Mouse (Mus musculus): ENCODE data around the gene Itga9. TPM values are rescaled to one million over a fixed set of nuclear protein-coding genes. Genes with fewer than 3 reads are reported as not detected.
A peak's percentile ranks its signal among the peaks of the same experiment; 100 is the strongest.
"Not testable (repeated sequence)": the region's sequence is repeated elsewhere in the genome, so short reads cannot be mapped to it uniquely, and the experiment has no call there.

The Itga9 gene
- total RNA-seq (2021), result 1 to 10 TPM; 4.9 to 5.6 TPM

DNA sequence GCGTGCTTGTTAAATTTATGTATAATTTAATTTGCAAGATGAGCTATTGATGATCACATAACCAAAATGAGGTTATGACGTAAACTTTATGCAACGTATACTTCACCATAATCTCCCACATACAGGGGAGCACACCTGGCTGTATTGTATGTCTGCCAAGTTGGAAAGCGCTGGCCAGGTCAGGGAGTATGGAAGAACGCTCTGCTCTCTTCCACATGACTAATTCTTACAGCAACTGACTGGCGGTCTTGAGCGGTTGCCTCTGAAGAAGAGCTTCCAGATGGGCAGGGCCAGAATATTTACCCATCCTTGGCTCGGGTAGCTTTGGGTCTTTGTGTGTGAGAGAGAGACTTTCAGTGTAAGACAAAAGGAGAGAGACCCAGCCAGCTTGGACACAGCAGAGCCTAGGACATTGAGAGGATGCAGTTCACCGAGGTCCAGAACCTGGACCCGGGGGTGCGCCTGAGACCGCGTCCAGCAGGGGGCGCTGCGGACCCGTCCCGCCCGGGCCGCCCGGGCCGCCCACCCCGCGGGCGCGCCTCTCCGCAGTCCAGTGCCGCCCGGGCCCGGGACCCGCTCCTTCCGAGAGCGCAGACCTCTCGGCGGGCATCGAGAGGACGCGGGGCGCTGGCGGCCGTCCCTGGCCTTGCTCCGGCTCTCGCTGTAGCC lies at the start of gene Itga9:
TSS of gene Itga9 (plus strand) at position 543 of the 669 bp plus-strand sequence.
- peak; percentile 64 to 81 for DNase-seq (ENCODE audit: extremely low spot score in 1 of 2, low spot score in 1 of 2)

DNA sequence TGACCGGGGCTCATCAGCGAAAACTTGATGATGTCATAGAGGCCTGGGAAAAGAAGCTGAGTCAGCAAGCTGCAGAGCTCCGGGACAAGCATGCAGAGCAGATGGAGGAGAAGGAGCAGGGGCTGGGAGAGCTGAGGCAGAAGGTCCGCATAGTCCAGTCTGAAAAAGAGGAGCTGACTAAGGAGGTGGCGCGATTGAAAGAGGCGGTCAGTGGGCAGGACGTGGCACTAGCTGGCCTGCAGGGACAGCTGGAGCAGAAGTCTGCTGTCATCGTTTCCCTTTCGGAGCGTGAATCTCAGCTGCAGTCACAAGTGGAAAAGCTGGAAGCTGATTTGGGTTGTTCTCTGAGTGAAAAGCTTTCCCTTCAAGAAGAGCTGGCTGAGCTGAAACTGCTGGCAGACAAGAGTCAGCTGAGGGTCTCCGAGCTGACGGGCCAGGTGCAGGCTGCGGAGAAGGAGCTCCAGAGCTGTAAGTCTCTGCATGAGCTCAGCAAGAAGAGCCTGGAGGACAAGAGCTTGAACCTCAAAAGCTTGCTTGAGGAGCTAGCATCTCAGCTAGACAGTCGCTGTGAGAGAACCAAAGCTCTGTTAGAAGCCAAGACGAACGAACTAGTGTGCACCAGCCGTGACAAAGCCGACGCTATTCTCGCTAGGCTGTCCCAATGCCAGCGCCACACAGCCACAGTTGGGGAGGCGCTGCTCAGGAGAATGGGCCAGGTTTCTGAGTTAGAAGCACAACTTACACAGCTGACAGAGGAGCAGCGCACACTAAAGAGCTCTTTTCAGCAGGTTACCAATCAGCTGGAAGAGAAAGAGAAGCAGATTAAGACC lies 49.3 kb upstream of the Itga9 start:
- peak; percentile 24 for DNase-seq (ENCODE audit: extremely low spot score in 1 of 2, low spot score in 1 of 2)

DNA sequence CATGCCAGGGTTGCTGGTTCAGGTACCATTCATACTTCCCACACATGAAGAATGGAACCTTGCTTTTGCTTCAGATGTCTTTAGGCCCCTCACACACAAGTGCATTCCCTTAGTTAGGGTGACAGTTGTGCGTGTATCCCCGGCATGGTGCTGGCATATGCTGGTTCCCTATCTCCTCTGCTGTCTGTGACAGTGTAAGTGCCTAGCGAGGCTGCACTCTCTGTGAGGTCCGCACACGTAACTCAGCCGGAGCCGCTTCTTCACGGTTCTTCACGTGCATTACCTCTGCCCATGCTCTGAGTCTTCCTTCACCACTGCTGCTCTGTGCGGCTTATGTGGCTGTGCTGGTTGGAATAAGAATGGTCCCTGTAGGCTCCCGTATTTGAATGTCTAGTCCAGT lies 43.1 kb upstream of the Itga9 start:
- DNase-seq (ENCODE audit: extremely low spot score in 1 of 2, low spot score in 1 of 2), result no peak

DNA sequence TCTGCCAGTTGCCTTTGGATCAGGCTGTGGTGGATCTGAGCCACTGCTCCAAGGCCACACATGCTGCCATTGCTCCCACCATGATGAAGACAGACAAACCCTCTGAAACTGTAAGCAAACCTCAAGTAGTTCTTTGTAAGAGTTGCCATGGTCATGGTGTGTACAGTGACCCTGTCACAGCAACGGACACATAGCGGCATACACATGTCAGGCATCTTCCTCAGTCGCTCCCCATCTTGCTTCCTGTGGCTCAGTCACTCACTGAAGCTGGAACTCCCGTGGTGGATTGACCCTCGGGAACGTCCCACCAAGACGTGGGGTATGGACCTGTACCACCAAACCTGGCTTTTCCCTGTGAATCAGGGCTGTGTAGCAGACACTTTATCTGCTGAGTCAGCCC lies 42.6 kb upstream of the Itga9 start:
- DNase-seq (ENCODE audit: extremely low spot score in 1 of 2, low spot score in 1 of 2), result no peak

DNA sequence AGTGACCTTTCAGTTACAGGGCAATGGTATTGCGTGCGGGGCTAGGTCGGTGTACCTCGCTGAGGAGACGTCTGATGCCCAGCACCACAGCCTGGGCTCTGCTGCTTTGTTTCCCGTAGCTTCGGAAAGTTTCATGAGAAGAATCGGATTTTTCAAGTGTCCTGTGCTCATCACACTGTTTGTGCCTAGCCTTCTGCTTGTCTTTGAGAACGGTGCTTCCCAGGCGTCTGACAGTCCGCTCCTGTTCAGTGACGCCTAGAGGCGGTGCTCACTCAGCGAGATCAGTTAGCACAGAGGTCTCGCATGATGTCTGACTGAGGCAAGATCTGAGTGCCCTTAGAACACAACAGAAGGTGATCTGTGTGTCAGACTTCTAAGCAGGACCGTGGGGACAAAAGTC lies 41.8 kb upstream of the Itga9 start:
- no peak for DNase-seq (ENCODE audit: extremely low spot score in 1 of 2, low spot score in 1 of 2)

DNA sequence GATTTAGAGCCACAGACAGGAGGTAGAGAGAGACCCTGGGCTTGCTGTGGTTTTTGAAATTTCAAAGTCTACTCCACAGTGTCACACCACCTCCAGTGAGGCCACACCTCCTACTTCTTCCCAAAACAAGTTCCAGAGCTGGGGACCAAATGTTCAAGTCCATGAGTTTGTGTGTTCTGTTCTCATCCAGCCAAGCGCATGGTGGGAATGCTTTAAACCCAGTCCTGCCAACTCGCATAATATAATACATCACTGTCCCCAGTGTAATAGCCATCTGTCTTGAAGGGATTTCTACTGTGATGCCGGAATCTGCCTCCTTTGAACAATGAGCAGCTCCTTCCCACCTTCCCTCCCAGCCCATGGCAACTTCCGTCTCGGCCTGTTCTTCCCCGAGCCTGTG lies 37.2 kb upstream of the Itga9 start:
- no peak for DNase-seq (ENCODE audit: extremely low spot score in 1 of 2, low spot score in 1 of 2)

DNA sequence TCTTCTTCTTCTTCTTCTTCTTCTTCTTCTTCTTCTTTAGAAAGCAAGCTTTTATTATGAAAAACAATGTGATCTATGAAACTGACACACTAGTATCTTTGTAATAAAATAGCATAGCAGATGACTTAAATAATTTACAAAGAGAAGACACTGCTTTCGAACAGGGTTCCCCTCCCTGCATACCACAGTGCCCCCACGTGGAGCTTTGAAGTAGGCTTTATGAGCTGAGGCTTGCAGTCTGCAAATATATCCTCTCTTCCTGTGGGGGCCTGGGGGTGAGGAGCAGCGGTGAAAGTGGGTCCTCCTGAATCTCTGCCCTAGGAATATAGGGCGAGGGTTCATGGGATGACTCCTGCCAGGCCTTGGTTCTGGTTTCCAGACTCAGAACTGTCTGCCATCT lies 35.6 kb upstream of the Itga9 start:
- peak in 1 of 2 experiments; percentile 26 for DNase-seq (ENCODE audit: extremely low spot score in 1 of 2, low spot score in 1 of 2)

DNA sequence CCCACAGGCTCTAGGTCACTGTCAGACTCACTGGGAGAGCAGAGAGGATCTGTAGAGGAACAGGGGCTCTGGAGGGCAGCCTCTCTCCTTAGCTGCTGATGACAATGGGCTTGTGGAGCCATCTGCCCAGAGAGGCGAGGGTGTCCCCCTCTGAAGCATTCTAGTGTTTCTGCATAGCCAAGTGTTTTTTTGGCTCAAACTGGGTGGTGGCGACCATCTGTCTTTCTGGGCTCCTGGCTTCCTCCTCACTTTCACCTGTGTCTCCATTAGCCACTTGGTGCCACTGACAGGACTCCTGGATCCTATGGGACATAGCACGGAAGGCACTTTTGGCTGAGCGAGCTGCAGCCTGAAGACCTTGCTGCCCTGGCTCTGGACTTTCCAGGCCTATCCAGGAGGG lies 34.8 kb upstream of the Itga9 start:
- DNase-seq (ENCODE audit: extremely low spot score in 1 of 2, low spot score in 1 of 2), result no peak

DNA sequence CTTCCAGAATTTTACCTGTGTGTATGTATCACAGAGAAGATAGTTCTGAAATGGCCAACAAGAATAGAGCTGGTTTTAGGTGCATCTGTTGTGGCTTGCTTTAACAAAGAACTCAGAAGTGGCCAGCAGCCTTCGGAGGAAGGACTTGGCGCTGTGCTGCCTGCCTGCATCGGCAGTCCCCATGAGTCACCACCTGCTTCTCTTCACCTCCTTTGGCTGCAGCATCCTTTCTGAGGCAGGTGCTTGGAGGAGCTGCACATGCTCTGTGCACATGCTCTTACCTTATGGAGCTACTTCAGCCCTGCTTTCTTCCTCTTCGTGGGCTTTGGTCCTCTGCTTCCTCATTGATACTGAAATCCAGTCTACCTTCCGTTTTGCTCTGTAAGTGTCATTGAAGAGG lies 31.6 kb upstream of the Itga9 start:
- no peak for DNase-seq (ENCODE audit: extremely low spot score in 1 of 2, low spot score in 1 of 2)

DNA sequence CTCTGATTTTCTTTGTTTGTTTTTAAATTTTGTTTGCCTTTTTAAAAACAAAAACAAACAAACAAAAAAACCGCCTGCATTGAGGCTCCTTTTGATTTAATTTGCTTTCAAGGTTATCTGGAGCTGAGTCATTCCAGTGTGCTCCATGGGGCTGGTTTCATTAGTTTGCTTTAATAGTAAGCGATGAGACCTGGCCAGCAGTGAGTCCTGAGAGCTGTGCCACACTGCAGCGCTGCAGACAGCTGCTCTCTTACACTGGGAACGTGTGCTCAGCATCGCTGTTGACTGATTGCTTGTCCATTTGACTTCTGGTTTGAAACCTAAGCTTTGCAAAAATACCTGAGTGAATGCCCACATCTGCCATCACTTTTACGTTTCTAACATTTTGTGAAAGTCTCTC lies 26.1 kb upstream of the Itga9 start:
- no peak for DNase-seq (ENCODE audit: extremely low spot score in 1 of 2, low spot score in 1 of 2)

DNA sequence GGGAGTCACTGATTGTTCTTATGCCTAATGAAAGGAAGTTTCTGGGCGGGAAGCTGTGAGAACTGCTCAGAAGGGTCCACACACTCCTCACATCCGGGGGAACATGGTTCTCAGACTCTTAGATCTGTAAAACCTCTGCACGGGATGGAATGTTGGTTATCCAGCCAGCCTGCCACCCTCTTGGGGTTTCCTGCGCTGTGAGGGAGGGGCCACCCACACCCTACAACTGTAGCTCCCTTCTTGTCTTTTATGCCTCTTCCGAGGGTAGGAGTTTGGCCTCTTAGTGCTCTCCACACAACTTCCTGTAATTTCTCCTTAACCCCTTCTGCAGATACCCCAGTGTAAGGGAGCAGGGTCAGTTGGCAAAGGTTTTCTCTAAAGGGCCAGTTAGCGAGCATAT lies 23.7 kb upstream of the Itga9 start:
- DNase-seq (ENCODE audit: extremely low spot score in 1 of 2, low spot score in 1 of 2), result no peak

DNA sequence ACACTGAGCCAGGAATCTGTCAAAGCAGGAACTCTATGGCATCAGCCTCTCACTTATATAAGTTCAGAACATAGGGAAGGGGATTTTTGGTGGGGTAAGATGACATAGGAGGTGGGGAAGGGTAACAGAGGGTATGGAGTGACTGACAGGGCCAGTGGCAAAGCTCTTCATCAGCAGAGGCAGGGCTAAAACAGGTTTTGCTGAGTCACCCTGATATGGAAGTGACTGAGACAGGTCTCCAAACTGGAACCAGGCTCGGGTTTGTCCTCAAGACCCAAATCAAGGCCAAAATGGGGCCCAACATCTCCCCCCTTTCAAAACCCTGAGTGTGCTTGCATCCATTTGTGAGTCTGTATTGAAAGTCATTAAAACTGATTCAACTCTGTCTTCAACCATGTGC lies 21.7 kb upstream of the Itga9 start:
- DNase-seq (ENCODE audit: extremely low spot score in 1 of 2, low spot score in 1 of 2), result no peak

DNA sequence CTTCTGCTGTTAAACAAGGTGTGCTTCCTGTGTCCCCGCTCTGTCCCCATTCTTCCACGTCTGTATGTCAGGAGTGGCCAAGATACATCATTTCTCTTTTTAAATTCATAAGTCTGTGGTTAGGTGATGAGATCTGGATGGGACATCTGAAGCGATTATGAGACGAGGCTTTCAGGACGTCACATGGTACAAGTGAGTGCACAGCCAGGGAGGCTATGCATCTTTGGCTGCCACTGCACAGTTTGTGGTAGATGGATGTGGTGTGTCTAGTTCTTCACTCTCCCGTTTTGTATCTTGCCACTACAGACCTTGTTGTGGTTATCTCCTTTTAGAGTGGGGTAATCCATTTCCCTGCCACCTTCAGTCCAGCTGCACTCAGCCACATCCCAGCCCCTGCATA lies 20.5 kb upstream of the Itga9 start:
- DNase-seq (ENCODE audit: extremely low spot score in 1 of 2, low spot score in 1 of 2), result no peak

DNA sequence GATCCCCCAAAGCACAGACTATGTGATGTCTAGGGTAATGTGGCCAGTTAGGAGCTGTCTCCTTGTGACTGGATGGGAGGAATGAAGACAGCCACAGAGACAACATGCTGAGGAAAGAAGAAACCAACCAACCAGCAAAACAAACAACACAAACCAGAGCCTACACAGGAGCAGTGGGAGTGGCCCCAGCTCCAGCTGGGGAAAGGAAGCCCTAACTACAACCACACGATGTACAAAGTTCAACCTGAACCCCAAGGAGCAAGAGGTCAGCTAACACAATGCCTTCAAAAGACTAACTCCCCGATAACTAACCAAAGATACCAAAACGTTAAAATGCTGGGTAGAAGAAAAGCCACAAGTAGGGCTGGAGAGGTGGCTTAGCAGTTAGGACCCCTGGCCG lies 19.4 kb upstream of the Itga9 start:
- DNase-seq (ENCODE audit: extremely low spot score in 1 of 2, low spot score in 1 of 2), result no peak

DNA sequence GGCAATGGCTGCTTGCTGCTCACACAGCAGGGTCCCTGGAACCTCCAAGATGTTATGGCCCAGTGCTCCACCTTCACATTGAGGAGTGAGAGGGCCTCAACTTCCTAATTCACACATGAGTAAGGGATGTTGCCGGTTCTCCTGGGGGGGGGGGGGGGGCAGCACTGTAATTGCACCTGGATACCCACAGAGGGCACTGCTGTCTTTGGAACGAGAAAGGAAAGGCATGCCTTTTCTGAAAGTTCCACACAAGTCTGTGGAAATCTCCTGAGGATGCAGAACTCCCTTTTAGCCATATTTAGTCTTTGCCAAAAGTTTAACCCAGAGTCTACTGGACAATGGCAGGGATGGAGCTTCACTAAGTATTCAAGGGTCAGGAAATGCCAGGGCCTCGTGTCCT lies 17.2 kb upstream of the Itga9 start:
- no peak for DNase-seq (ENCODE audit: extremely low spot score in 1 of 2, low spot score in 1 of 2)

DNA sequence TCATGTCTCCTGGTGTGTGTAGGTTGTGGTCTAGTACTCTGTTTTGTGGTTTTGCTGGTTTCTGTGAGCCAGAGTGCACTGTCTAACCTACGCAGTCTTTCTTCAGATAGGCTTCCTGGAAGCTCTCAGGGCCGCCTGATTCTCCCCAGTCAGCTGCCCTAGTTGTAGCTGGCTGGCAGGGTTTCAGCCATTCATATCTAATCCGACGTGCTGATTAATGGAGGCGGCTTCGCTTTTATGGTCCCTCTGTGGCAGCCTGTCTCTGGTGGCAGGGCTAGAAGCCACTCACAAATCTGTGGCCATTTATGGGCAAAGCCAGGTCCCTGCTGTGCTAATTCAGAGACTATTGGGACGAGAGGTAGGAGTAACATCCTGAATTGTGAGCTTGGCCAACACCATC lies 16.3 kb upstream of the Itga9 start:
- DNase-seq (ENCODE audit: extremely low spot score in 1 of 2, low spot score in 1 of 2), result no peak

DNA sequence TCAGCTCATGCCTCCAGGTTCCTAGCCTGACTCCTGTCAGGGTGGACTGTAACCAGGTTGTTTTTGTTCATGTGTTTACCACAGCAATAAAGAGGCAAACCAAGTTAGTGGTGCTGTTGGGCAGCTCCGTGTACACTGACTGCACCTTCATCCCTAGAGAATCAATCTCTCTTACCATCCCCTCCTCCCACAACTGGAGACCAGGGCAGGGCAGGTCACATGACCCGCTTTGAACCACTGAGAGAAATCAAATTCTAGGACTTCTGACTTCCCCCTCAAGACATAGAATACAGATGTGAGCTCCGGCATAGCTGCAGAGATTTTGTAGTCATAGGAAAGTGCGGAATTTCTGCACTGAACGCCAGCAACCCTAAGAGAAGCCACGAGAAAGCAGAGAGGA lies 14.9 kb upstream of the Itga9 start:
- no peak for DNase-seq (ENCODE audit: extremely low spot score in 1 of 2, low spot score in 1 of 2)

DNA sequence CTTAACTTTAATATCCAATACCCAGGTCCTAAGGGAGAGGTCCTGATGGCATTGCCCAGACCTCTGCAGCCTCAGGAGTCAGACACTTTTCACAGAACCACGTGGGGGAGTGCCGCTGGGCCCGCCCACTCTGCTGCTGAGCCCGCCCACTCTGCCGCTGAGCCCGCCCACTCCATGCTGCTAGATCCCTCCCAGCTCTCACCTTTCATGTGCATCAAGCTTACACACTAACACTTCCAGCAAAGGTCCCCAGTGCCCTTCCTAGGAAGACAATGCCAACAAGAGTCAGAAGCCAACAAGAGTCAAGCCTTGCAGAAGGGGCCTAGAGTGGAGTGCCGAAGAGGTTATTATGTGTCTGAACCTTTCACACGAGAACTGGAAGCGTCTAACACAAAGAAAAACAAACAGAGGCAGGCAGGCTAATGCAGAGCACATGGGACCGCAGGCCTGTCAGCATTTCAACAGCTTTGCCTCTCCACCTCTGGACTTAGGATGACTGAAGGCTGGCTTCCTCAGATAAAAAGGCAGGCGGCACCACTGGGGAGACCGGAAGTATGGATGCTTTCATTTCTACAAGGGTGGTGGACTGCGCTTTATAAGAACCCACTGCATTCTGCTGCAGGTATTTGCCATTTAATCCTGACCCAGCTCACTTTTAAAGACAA lies 13.8 kb upstream of the Itga9 start:
- no peak for DNase-seq (ENCODE audit: extremely low spot score in 1 of 2, low spot score in 1 of 2)

DNA sequence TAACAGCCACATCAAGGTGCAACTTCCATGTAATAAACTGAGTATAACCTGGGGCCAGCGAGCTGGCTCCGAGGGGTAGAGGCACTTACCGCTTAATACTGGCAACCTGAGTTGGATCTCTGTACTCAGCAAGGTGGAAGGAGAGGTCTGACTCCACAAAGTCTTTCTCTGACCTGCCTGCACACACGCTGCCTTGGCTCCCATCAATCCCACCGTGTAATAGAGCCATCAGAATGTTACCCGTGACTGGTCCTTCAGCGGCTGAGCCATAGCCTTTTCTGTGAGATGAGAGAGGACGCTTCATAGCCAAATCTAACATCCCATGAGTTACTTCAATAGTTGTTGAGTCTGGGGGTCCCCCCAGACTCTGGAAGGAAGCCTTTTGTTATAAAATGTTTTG lies 13.0 kb upstream of the Itga9 start:
- DNase-seq (ENCODE audit: extremely low spot score in 1 of 2, low spot score in 1 of 2), result no peak

DNA sequence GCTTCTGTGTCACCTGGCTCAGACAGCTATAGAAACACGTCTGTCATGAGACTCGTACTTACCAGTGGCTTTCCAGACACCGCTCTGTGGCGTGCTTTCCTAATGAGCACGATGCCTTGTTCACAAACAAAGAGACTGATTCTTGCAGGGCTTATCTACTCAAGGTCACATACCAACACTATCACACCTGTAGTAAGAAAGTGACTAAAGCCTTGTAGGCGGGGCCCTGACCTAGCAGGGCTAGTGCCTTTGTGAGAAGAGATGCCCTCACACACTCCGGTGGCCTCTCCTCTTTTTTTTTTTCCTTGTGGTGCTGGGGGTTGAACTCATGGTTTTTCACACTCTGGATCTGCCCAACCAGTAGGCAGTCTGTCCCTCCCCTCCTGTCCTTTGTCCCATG lies 9.7 kb upstream of the Itga9 start:
- no peak for DNase-seq (ENCODE audit: extremely low spot score in 1 of 2, low spot score in 1 of 2)

DNA sequence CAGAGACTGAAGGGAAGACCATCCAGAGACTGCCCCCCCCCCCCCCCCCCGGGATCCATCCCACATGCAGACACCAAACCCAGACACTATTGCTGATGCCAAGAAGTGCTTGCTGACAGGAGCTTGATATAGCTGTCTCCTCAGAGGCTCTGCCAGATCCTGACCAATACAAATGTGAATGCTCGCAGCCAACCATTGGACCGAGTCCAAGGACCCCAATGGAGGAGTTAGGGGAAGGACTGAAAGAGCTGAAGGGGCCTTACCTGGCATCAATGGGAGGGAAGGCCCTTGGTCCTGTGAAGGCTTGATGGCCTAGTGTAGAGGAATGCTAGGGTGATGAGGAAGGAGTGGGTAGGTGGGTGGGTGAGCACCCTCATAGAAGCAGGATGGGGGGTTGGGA lies 6.1 kb upstream of the Itga9 start:
- not testable (repeated sequence) for DNase-seq (ENCODE audit: extremely low spot score in 1 of 2, low spot score in 1 of 2)

DNA sequence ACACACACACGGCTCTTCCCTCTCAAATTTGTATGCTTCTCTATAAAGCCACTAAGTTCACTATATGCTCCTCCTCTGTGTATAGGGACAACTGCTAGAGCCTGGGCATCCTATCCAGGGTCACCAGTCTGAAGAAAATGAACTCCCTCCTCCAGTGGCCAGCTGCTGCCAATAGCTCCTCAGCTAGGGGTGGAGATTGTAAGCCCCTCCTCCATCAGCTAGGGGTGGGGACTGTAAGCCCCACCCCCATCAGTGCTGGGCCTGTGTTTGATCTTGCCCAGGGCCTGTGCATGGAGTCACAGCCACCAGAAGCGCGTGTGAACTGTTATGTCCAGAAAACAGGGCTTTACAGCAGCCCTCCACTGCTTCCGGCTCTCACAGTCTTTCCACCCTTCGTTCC lies 3.9 kb upstream of the Itga9 start:
- DNase-seq (ENCODE audit: extremely low spot score in 1 of 2, low spot score in 1 of 2), result no peak

All from layer of hippocampus, postnatal 25 days (tissue).